Mouse (Mus musculus) CH12.LX (cell line): ENCODE measurements around the gene Ift81. TPM values are rescaled to one million over a fixed set of nuclear protein-coding genes. Genes with fewer than 3 reads are reported as not detected.

Experiments used
- DNase-seq: peaks from one replicate; pipeline ENCODE4 v3.0.0-alpha.2; 2013; ENCODE audit errors: extremely low read depth
- H3K27ac ChIP-seq: 2 replicates; pipeline ENCODE4 v1.5.1; 2012; ENCODE audit warnings: low read depth, mild to moderate bottlenecking, control low read depth, moderate library complexity; ENCODE audit not compliant: insufficient read depth
- H3K27me3 ChIP-seq: replicated peaks from 2 replicates; pipeline ENCODE3; 2012; ENCODE audit warnings: inconsistent platforms
- H3K36me3 ChIP-seq, 2 experiments: replicated peaks in 1 of 2; 2 replicates each; pipeline versions ENCODE3 to v1.6.1; 2012; ENCODE audit warnings: inconsistent platforms in 1 of 2, low read length in 1 of 2, mild to moderate bottlenecking in 1 of 2, mixed read lengths in 1 of 2, moderate library complexity in 1 of 2; ENCODE audit not compliant: control insufficient read depth in 1 of 2, insufficient read depth in 1 of 2
- H3K4me1 ChIP-seq, 2 experiments: 2 replicates each; pipeline ENCODE4 v1.6.1; 2012; ENCODE audit warnings: inconsistent platforms in 1 of 2, moderate library complexity in 1 of 2; ENCODE audit not compliant: insufficient read depth in 2 of 2, control insufficient read depth in 1 of 2
- H3K4me2 ChIP-seq: 2 replicates; pipeline ENCODE4 v1.6.1; 2012; ENCODE audit warnings: low read depth, mild to moderate bottlenecking, control low read depth; ENCODE audit not compliant: poor library complexity, insufficient read depth, severe bottlenecking
- H3K4me3 ChIP-seq, 3 experiments: fragments of 150-350 bp in 1 of 3; sonication (generic) in 1 of 3; replicated peaks in 1 of 3; 2 replicates each; pipeline versions ENCODE3 to v1.5.1; 2011 to 2012; ENCODE audit warnings: low read depth in 2 of 3, low read length in 2 of 3, mild to moderate bottlenecking in 2 of 3, moderate library complexity in 2 of 3, control low read depth in 1 of 3, improper control_type of control experiment in 1 of 3, inconsistent platforms in 1 of 3, mixed read lengths in 1 of 3; ENCODE audit not compliant: poor library complexity in 1 of 3
- H3K79me2 ChIP-seq: replicated peaks from 2 replicates; pipeline ENCODE4 v1.6.1; 2012; ENCODE audit warnings: mild to moderate bottlenecking, moderate library complexity; ENCODE audit not compliant: control insufficient read depth, poor library complexity, insufficient read depth, severe bottlenecking; ENCODE audit errors: extremely low read depth
- H3K9ac ChIP-seq: 2 replicates; pipeline ENCODE4 v1.6.1; 2012; ENCODE audit warnings: low read depth, mild to moderate bottlenecking, control low read depth, moderate library complexity; ENCODE audit not compliant: insufficient read depth
- H3K9me3 ChIP-seq: replicated peaks from 2 replicates; pipeline ENCODE3; 2012; ENCODE audit warnings: low read length, inconsistent platforms, mixed read lengths
- BHLHE40 ChIP-seq: IDR thresholded peaks from 2 replicates; pipeline ENCODE4 v1.6.1; 2011; ENCODE audit warnings: mild to moderate bottlenecking, low read depth, low read length, improper control_type of control experiment
- CHD1 ChIP-seq: IDR thresholded peaks from 2 replicates; pipeline ENCODE4 v1.6.1; 2012; ENCODE audit warnings: low read depth, low read length, improper control_type of control experiment, inconsistent platforms
- CHD2 ChIP-seq: IDR thresholded peaks from 2 replicates; pipeline ENCODE4 v1.6.1; 2011; ENCODE audit warnings: low read length, improper control_type of control experiment
- E2F4 ChIP-seq: IDR thresholded peaks from 2 replicates; pipeline ENCODE4 v1.6.1; 2011; ENCODE audit warnings: low read depth, low read length, improper control_type of control experiment; ENCODE audit not compliant: insufficient replicate concordance
- HCFC1 ChIP-seq: IDR thresholded peaks from 2 replicates; pipeline ENCODE4 v1.6.1; 2012; ENCODE audit warnings: low read depth, mild to moderate bottlenecking, inconsistent platforms, low read length, improper control_type of control experiment
- JUN ChIP-seq: IDR thresholded peaks from 2 replicates; pipeline ENCODE4 v1.6.1; 2011; ENCODE audit warnings: low read depth, mild to moderate bottlenecking, low read length, improper control_type of control experiment, moderate library complexity; ENCODE audit not compliant: insufficient read depth
- MAZ ChIP-seq: IDR thresholded peaks from 2 replicates; pipeline ENCODE4 v1.6.1; 2012; ENCODE audit warnings: low read depth, mild to moderate bottlenecking, inconsistent platforms, low read length, improper control_type of control experiment, moderate library complexity
- MEF2A ChIP-seq: IDR thresholded peaks from 2 replicates; pipeline ENCODE4 v1.6.1; 2014; ENCODE audit warnings: low read depth, mild to moderate bottlenecking, inconsistent platforms, low read length, improper control_type of control experiment, borderline replicate concordance
- MYC ChIP-seq: IDR thresholded peaks from 2 replicates; pipeline ENCODE4 v1.6.1; 2011; ENCODE audit warnings: low read depth, mild to moderate bottlenecking, improper control_type of control experiment, low read length
- NRF1 ChIP-seq: IDR thresholded peaks from 2 replicates; pipeline ENCODE4 v1.6.1; 2014; ENCODE audit warnings: low read depth, mild to moderate bottlenecking, inconsistent platforms, low read length, improper control_type of control experiment, moderate library complexity
- PAX5 ChIP-seq: IDR thresholded peaks from 2 replicates; pipeline ENCODE4 v1.6.1; 2012; ENCODE audit warnings: low read length, inconsistent platforms, mixed read lengths
- POLR2A ChIP-seq: IDR thresholded peaks from 2 replicates; pipeline ENCODE4 v1.6.1; 2011; ENCODE audit warnings: low read depth, mild to moderate bottlenecking, improper control_type of control experiment, low read length
- SIN3A ChIP-seq: IDR thresholded peaks from 2 replicates; pipeline ENCODE4 v1.6.1; 2012; ENCODE audit warnings: low read length, improper control_type of control experiment, inconsistent platforms
- SMC3 ChIP-seq: IDR thresholded peaks from 2 replicates; pipeline ENCODE4 v1.6.1; 2011; ENCODE audit warnings: low read depth, low read length, improper control_type of control experiment
- TBP ChIP-seq: conservative IDR thresholded peaks from 2 replicates; pipeline ENCODE4 v1.6.1; 2011; ENCODE audit warnings: low read depth, low read length, improper control_type of control experiment
- TCF12 ChIP-seq: IDR thresholded peaks from 2 replicates; pipeline ENCODE4 v1.6.1; 2014; ENCODE audit warnings: low read depth, mild to moderate bottlenecking, inconsistent platforms, low read length, improper control_type of control experiment
- UBTF ChIP-seq: IDR thresholded peaks from 2 replicates; pipeline ENCODE4 v1.6.1; 2012; ENCODE audit warnings: low read depth, mild to moderate bottlenecking, inconsistent platforms, low read length, improper control_type of control experiment, moderate library complexity
- USF1 ChIP-seq: IDR thresholded peaks from 2 replicates; pipeline ENCODE4 v1.6.1; 2014; ENCODE audit warnings: low read depth, mild to moderate bottlenecking, inconsistent platforms, low read length, improper control_type of control experiment
- USF2 ChIP-seq: conservative IDR thresholded peaks from 2 replicates; pipeline ENCODE4 v1.6.1; 2011; ENCODE audit warnings: low read depth, low read length, improper control_type of control experiment
- ZMIZ1 ChIP-seq: IDR thresholded peaks from 2 replicates; pipeline ENCODE4 v1.6.1; 2012; ENCODE audit warnings: low read depth, mild to moderate bottlenecking, inconsistent platforms, low read length, improper control_type of control experiment
- dilution Hi-C: fragments of 300-500 bp; cut with MboI; formaldehyde crosslinking; loops from 2 replicates; pipeline ENCODE4 v1.14.3; 2020; ENCODE audit warnings: low sequenced_read_pairs; ENCODE audit not compliant: extremely low pct_unique_long_range_greater_than_20kb, extremely low pct_ligation_motif_present
- in situ Hi-C: fragments of 300-500 bp; cut with MboI; formaldehyde crosslinking; loops from 3 replicates; pipeline ENCODE4 v1.14.3; 2019; ENCODE audit warnings: low sequenced_read_pairs, low pct_ligation_motif_present, low pct_unique_long_range_greater_than_20kb, mixed read lengths
- polyA plus RNA-seq: library from polyadenylated mRNA; unstranded; fragments of >175 nt; gene quantifications from 2 replicates; pipeline ENCODE4 v1.2.1, GENCODE M21; 2012; ENCODE audit warnings: low read depth; ENCODE audit not compliant: insufficient read length
- total RNA-seq, 2 experiments: library from RNA; depleted of rRNA; stranded (reverse); fragments of 300-350 nt in 1 of 2; fragments of >200 nt in 1 of 2; gene quantifications; 2 replicates each; pipeline ENCODE4 v1.2.3; 2012 to 2014

Ift81 gene
- total and polyA plus RNA-seq, 3 experiments = 3.1 to 5.0 (median 4.1) TPM

DNA sequence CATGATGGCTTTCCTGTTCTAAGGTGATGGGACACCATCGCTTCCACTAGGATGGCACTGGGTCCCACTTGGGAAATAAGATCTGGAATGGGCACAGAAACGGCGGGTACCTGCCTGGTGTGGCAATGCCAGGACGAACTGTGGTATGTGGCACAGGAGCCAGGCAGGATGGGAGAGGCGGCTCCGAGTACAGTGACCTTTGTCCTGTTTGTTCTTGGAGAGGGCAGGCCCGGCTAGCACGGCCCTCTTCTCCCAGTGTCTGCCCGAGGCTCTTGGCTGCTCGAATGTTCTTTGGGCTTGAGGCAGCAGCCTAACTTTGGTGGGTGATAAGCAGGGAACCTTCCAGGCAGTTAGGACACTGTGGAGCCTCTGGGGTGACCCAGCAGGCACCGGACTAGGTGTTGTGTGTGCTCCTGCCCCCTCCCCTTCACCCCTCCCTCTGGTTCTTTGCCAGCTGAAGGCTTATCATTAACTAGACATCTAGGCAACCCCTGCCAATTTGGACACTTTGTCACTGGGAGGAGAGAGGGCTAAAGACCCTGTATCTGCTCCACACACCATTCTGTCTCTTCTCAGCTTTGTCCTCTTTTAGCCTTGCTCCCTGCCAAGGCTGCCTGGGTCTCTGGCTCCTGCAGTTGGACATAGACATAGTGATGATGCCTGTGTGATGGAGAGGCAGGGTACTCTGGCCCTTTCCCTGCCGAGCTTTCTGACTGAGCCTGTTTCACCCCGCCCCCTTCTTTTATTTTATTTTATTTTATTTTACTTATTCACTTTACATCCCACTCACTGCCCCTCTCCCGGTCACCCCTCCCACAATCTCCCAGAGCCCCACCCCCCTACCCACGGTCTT, 87.2 kb downstream of the Ift81 start:
- no peaks in the 10 kb centered on the region for H3K36me3 ChIP-seq

DNA sequence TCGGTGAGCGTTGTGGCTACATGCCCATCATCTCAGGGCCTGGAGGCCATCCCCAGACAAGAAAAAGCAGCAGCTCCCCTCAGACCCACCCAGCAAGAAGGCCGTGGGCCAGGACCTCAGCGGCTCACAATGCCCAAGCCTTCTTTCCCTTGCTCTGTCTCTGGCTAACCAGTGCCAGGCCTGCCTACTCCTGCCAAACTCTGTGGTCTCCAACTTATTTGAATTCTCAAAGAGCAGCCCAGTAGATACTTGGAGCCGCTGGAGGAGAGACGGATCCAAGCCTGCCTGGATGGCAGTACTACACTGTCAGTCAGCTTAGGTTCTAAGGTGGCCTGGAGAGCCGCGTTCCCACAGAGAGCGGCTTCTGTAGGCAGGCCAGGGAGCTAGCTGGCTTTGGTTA, 87.9 kb downstream of the Ift81 start:
- H3K4me1 ChIP-seq = no peaks in the 10 kb centered on the region
- no peak for DNase-seq
- H3K4me3 ChIP-seq = no peak overlapping the region
- TF ChIP-seq JUN (no peak), POLR2A (no peak), USF1 (no peak), MAZ (no peak), HCFC1 (no peak), TCF12 (no peak), CHD2 (no peak), PAX5 (no peak), USF2 (no peak), NRF1 (no peak), SMC3 (no peak), MEF2A (no peak), ZMIZ1 (no peak), BHLHE40 (no peak), MYC (no peak), CHD1 (no peak), E2F4 (no peak), TBP (no peak), SIN3A (no peak)
- TF ChIP-seq, all 38 proteins: peak for 0
- H3K27me3 ChIP-seq = peaks cover 11% of the 10 kb centered on the region
- in situ Hi-C loops (no loop called here), dilution Hi-C loops (no loop called here)
- no peak overlapping the region for H3K27ac ChIP-seq
- H3K9ac ChIP-seq = no peak overlapping the region
- H3K9me3 ChIP-seq = peaks cover 4% of the 10 kb centered on the region
- H3K36me3 ChIP-seq = no peaks in the 10 kb centered on the region
- H3K79me2 ChIP-seq = no peaks in the 10 kb centered on the region
- H3K4me2 ChIP-seq = no peak overlapping the region

More for the DNA sequence above, 87.2 kb downstream of the Ift81 start:
- H3K4me3 ChIP-seq = no peak overlapping the region
- peaks cover 4% of the 10 kb centered on the region for H3K9me3 ChIP-seq
- H3K4me2 ChIP-seq = no peak overlapping the region
- no peaks in the 10 kb centered on the region for H3K4me1 ChIP-seq
- dilution Hi-C loops = no loop called here
- TF ChIP-seq UBTF = no peak
- in situ Hi-C loops = no loop called here
- H3K79me2 ChIP-seq = no peaks in the 10 kb centered on the region
- no peak overlapping the region for H3K9ac ChIP-seq
- DNase-seq = no peak
- H3K27me3 ChIP-seq = peaks cover 11% of the 10 kb centered on the region
- H3K27ac ChIP-seq = no peak overlapping the region
